Mouse (Mus musculus) limb, embryonic 12.5 days (tissue): Measurements from ENCODE around the gene Mfsd12. TPM values are rescaled to one million over a fixed set of nuclear protein-coding genes. Genes with fewer than 3 reads are reported as not detected.

ENCODE experiments used
- ATAC-seq: fragments of 200-750 bp; cut with Nextera tagmentation; 2 replicates; pipeline ENCODE4 v1.8.0; 2017; ENCODE audit warnings: low read depth, moderate TSS enrichment; ENCODE audit not compliant: insufficient number of reproducible peaks, insufficient read depth, low FRiP score, low TSS enrichment
- H3K27ac ChIP-seq: fragments of 300-500 bp; sonication (generic); 2 replicates; pipeline ENCODE4 v1.5.1; 2016; ENCODE audit warnings: mild to moderate bottlenecking, moderate library complexity
- H3K27me3 ChIP-seq: fragments of 300-500 bp; sonication (generic); 2 replicates; pipeline ENCODE4 v1.6.1; 2016; ENCODE audit warnings: mild to moderate bottlenecking, moderate library complexity
- H3K36me3 ChIP-seq: fragments of 300-500 bp; sonication (generic); 2 replicates; pipeline ENCODE4 v1.6.1; 2016; ENCODE audit warnings: mild to moderate bottlenecking, moderate library complexity
- H3K4me1 ChIP-seq: fragments of 300-500 bp; sonication (generic); replicated peaks from 2 replicates; pipeline ENCODE4 v1.6.1; 2016
- H3K4me2 ChIP-seq: fragments of 300-500 bp; sonication (generic); 2 replicates; pipeline ENCODE4 v1.6.1; 2016; ENCODE audit warnings: mild to moderate bottlenecking, moderate library complexity
- H3K4me3 ChIP-seq: fragments of 300-500 bp; sonication (generic); replicated peaks from 2 replicates; pipeline ENCODE4 v1.5.1; 2016; ENCODE audit warnings: mild to moderate bottlenecking
- H3K9ac ChIP-seq: fragments of 300-500 bp; sonication (generic); replicated peaks from 2 replicates; pipeline ENCODE4 v1.6.1; 2016; ENCODE audit warnings: mild to moderate bottlenecking, moderate library complexity
- H3K9me3 ChIP-seq: fragments of 300-500 bp; sonication (generic); 2 replicates; pipeline ENCODE4 v1.6.1; 2016; ENCODE audit warnings: mild to moderate bottlenecking, moderate library complexity
- WGBS: fragments of 180-500 bp; shearing (Covaris S2); methylation state at CpG from one replicate; pipeline ENCODE4 v1.1.7; 2016; 5-methylcytosine and 5-hydroxymethylcytosine counted together
- polyA plus RNA-seq: library from polyadenylated mRNA; unstranded; fragments of >200 nt; fragmentation: Nextera tagmentation; extraction: Ambion mirVana; gene quantifications from 2 replicates; pipeline ENCODE4 v1.2.1, GENCODE M21; 2016

Mfsd12 gene
- polyA plus RNA-seq, 1 experiment from 2014 or later = 13.3 TPM

DNA sequence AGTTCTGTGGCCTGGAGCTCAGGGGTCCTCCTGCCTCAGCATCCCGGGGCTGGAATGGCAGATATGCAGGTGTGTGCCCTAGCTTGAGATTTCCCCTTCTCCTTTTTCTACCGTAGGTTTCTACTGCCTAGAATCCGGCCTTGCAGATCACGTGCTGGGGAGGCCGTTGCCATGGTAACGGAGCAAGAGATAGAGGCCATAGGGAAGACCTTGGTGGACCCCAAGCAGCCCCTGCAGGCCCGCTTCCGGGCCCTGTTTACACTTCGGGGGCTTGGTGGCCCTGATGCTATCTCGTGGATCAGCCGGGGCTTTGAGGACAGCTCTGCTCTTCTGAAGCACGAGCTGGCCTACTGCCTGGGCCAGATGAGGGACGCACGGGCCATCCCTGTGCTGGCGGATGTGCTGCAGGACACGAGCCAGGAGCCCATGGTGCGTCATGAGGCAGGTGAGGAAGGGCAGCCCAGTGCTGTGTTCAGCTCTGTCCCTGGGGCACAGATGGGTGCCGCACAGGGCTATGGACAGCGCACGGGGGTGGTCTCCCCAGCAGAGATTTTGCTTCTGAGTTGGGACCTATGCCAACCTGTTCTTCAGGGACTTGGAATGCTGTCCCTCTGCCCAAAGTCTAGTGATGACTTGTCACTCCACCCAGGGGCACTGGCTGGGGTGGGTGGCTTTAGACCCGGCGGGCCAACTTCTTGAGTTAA, 28.5 kb downstream of the Mfsd12 start:
- 85% methylated on average over 22 of the region's 22 CpGs for WGBS
- H3K4me2 ChIP-seq = peak overlapping the region; percentile 84
- no peak for ATAC-seq
- H3K9ac ChIP-seq = no peak overlapping the region
- no peaks in the 10 kb centered on the region for H3K9me3 ChIP-seq
- peak overlapping the region; percentile 92 for H3K4me3 ChIP-seq
- H3K27me3 ChIP-seq = no peaks in the 10 kb centered on the region
- H3K36me3 ChIP-seq = peaks cover 46% of the 10 kb centered on the region
- no peak overlapping the region for H3K27ac ChIP-seq
- H3K4me1 ChIP-seq = peaks cover 18% of the 10 kb centered on the region

DNA sequence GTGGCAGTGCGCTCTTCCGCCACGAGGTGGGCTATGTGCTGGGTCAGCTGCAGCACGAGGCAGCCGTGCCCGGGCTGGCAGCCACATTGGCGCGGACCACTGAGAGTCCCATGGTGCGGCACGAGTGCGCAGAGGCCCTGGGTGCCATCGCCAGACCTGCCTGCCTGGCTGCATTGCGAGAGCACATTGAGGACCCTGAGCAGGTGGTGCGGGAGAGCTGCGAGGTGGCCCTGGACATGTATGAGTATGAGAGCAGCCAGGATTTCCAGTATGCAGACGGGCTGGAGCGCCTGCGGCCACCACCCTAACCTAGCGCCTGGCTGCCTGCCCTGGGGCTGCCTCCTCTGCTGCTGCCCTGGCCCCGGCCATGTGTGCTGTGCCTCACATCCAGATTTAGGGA, 30.4 kb downstream of the Mfsd12 start:
- no peak overlapping the region for H3K4me2 ChIP-seq
- H3K27ac ChIP-seq = no peak overlapping the region
- no peaks in the 10 kb centered on the region for H3K27me3 ChIP-seq
- ATAC-seq = no peak
- H3K4me3 ChIP-seq = no peak overlapping the region; the same call in 1 of the 2 replicates
- H3K9me3 ChIP-seq = no peaks in the 10 kb centered on the region
- WGBS = 92% methylated on average over 20 of the region's 20 CpGs
- peaks cover 50% of the 10 kb centered on the region for H3K36me3 ChIP-seq
- peaks cover 22% of the 10 kb centered on the region for H3K4me1 ChIP-seq
- no peak overlapping the region for H3K9ac ChIP-seq

DNA sequence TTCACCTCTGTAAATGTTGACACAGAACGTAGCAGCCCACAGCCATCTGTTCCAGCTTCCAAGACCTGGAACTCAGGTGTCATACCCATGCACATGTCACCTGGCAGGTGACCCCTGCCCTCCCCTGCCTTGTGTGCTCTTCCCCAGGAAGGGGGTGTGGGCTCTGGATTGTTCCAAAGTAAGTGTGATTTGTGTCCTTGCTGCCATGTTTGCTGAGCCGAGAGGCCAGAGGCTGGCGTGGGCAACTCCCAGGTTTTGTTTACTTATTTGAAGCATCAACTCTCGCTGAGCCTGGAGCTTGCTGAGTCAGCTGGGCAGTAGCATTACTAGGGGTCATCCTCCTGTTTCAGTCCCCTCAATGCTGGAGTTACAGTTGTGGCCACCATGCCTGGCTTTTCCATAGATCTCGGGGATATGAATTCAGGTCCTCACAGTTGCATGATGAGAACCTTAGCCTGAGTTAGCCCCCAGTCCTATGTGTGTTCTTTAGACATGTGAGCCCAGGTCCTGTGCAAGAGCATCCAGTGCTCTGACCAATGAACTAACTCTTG, 31.3 kb downstream of the Mfsd12 start, which contains the start of gene Gm48552:
Gene Gm48552, plus strand, starts transcription at position 501 of the 551 bp plus-strand sequence.
- 82% methylated on average over 5 of the region's 5 CpGs for WGBS
- no peak within 1 kb of the TSS; the same call in 1 of the 2 replicates for H3K27ac ChIP-seq
- H3K9me3 ChIP-seq = no peaks in the 10 kb centered on the region
- no peaks in the 10 kb centered on the region for H3K27me3 ChIP-seq
- H3K4me3 ChIP-seq = no peak within 1 kb of the TSS; the same call in 1 of the 2 replicates
- H3K9ac ChIP-seq = no peak within 1 kb of the TSS
- peaks cover 50% of the 10 kb centered on the region for H3K36me3 ChIP-seq
- H3K4me1 ChIP-seq = peaks cover 30% of the 10 kb centered on the region
- ATAC-seq = no peak
- H3K4me2 ChIP-seq = no peak within 1 kb of the TSS

DNA sequence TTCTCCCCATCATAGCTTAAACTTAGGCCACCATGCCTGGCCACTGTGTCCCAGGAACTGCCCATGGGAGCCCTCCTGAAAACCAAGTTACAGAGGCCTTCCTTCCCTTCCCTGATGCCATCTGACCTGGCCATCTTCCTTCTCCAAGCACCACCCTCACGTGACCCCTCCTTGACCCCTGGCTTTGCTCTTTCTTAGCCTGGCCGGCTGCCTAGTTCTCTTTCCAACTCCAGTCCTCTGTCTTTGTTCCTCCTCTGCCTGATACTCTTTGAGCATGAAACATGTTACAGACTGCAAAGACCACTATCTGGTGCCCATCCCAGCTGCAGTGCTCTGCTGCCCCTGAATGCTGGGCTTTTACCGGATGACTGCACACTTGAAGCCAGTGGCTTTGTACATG, 32.1 kb downstream of the Mfsd12 start:
- Histone ChIP-seq H3K27me3 (no peaks in the 10 kb centered on the region), H3K4me3 (no peak overlapping the region), H3K27ac (no peak overlapping the region; the same call in 1 of the 2 replicates), H3K9ac (no peak overlapping the region), H3K4me2 (no peak overlapping the region), H3K9me3 (no peaks in the 10 kb centered on the region), H3K4me1 (peaks cover 33% of the 10 kb centered on the region), H3K36me3 (peaks cover 50% of the 10 kb centered on the region)
- ATAC-seq = no peak
- 66% methylated on average over 3 of the region's 3 CpGs for WGBS

DNA sequence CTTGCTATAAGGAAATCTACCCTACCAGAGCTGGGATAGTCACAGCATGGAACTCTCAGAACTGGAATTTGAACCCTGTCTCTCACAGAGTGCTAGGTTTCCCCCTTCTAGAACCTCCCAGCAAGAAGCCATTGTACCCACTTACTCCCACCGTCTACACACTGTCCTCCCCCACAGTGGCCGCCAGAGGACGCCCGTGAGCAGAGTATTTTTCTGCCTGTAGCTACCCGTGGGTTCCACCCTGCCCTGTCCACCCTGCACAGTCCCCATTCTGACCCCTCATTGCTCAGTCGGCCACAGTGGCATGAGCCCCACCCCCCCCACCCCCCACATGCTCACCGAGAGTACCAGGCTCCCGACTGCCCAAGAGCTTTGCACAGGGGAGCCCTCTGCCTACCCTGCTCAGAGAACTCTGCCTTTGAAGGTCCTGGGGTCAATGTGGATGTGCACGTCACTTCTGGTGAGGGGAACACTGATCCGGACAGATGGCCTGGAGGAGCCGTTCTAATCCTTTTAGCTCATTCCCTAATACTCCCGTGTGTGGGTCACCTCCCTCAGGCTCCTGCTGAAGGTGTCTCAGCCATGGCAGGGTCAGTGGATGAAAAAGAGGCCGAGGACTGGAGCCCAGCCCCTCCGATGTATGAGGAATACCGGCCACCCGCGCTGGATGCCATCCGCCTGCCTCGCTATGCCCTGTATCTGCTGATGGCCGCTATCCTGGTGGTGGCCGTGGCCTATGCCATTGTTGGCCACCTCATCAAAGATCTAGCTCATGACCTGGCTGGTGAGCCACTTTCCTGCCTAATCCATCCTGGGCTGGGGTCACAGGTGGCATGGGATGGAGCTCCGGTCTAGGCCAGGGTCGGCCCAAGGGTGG, 32.7 kb downstream of the Mfsd12 start:
- no peak for ATAC-seq
- Histone ChIP-seq H3K9me3 (no peaks in the 10 kb centered on the region), H3K27me3 (no peaks in the 10 kb centered on the region), H3K4me3 (no peak overlapping the region), H3K4me2 (no peak overlapping the region), H3K4me1 (peaks cover 30% of the 10 kb centered on the region), H3K36me3 (peaks cover 50% of the 10 kb centered on the region), H3K9ac (no peak overlapping the region), H3K27ac (no peak overlapping the region)
- WGBS = 63% methylated on average over 23 of the region's 23 CpGs

DNA sequence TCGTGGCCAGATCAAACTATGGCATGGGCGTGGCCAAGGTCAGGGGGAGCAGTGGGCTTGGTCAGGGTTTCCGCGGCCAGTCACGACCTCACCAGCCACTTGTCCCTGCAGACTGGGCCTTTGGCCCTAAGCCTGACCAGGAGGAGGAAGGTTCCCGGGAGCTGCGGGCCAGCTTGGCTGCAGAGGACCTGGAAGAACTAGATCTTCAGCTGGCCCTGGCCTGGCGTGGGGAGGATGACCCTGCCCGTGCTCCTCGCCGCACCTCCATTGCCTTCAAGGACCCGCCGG, 33.3 kb downstream of the Mfsd12 start:
- WGBS = 87% methylated on average over 13 of the region's 13 CpGs
- Histone ChIP-seq H3K27me3 (no peaks in the 10 kb centered on the region), H3K4me3 (no peak overlapping the region), H3K36me3 (peaks cover 48% of the 10 kb centered on the region), H3K4me1 (peaks cover 24% of the 10 kb centered on the region), H3K9ac (no peak overlapping the region), H3K27ac (no peak overlapping the region), H3K9me3 (no peaks in the 10 kb centered on the region), H3K4me2 (no peak overlapping the region)
- ATAC-seq = no peak

DNA sequence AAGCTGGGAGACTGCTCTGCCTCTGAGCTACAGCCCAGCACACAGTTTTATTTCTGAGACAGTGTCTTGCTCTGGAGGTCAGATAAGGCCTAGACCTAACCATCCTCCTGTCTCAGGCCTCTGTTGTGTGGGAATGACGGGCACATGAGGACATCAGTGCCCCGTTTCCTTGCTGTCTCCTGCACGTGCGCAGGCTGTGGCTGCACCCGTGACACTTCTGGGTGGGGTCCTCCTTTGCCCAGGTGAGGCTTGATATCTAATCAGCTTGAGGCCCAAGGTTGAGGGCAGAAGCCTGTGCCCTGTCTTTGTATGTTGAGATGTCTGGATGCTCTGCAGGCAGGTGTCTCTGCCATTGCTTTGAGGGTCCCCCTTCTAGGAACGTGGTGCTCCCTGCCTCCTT, 35.0 kb downstream of the Mfsd12 start:
- Histone ChIP-seq H3K9me3 (no peaks in the 10 kb centered on the region), H3K36me3 (peaks cover 35% of the 10 kb centered on the region), H3K4me3 (no peak overlapping the region), H3K27ac (no peak overlapping the region), H3K4me1 (peaks cover 27% of the 10 kb centered on the region), H3K4me2 (no peak overlapping the region), H3K9ac (0 out of 2 replicates have a peak overlapping the region, but pooled peaks have one; percentile 56), H3K27me3 (no peaks in the 10 kb centered on the region)
- ATAC-seq = no peak
- WGBS = 86% methylated on average over 6 of the region's 6 CpGs

DNA sequence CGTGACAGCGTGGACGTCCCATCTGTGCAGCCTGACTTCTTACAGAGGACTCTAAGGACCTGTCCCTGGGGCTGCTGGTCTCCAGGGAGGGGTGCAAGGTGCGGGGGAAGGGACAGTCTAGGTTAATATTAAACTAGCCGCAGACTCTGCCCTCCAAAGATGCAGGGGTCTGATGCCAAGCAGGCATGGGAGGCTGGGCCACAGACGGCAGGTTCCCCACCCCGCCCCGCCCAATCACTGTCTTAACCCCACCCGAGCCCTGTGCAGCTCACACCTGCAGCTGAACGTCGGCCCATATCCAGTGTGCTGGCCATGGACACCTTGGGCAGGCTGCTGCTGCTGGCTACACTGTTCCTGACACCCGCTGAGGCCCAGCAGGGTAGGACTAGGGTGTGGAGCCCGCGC, 35.5 kb downstream of the Mfsd12 start, which contains the start of gene Smim24:
Gene Smim24, plus strand, starts transcription at position 271 of the 405 bp plus-strand sequence.
- Histone ChIP-seq H3K4me1 (peaks cover 27% of the 10 kb centered on the region), H3K27me3 (no peaks in the 10 kb centered on the region), H3K27ac (peak within 1 kb of the TSS; percentile 53), H3K4me2 (peak within 1 kb of the TSS; percentile 62), H3K9me3 (no peaks in the 10 kb centered on the region), H3K4me3 (peak within 1 kb of the TSS; percentile 30), H3K9ac (peak within 1 kb of the TSS; percentile 56), H3K36me3 (peaks cover 34% of the 10 kb centered on the region)
- 68% methylated on average over 14 of the region's 14 CpGs for WGBS
- no peak for ATAC-seq

DNA sequence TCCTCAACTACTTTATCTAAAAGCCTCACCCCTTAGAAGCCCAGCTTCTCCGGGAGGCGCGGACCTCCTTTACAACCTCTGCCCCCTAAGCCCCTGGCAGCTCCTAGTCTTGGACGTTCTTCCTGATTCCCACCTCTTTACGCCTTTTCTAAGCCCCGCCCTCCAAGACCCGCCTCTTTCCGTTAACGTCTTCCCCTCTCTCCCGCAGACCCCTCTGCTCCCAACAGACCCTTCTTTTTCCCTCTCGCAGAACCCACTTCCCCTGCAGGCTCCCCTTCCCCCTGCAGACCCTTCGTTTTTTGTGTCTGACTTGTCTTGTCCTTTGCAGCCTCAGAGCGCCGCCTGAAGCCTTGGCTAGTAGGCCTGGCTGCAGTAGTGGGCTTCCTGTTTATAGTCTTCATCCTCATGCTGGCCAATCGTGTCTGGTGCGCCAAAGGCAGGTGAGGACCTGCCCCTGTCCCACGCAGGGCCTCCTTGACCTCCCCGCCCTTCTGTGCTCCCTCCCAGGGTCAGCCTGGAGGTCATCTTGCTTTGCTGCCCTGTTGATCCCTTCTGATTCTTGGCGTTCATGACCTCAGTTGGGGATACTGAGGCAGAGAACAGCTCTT, 36.3 kb downstream of the Mfsd12 start:
- peaks cover 27% of the 10 kb centered on the region for H3K4me1 ChIP-seq
- H3K27ac ChIP-seq = peak overlapping the region; percentile 53
- no peaks in the 10 kb centered on the region for H3K9me3 ChIP-seq
- H3K36me3 ChIP-seq = peaks cover 34% of the 10 kb centered on the region
- H3K27me3 ChIP-seq = no peaks in the 10 kb centered on the region
- peak overlapping the region; percentile 62 for H3K4me2 ChIP-seq
- H3K4me3 ChIP-seq = peak overlapping the region; percentile 30
- 5% methylated on average over 19 of the region's 19 CpGs for WGBS
- no peak; the same call in 1 of the 2 replicates for ATAC-seq
- H3K9ac ChIP-seq = peak overlapping the region; percentile 56

DNA sequence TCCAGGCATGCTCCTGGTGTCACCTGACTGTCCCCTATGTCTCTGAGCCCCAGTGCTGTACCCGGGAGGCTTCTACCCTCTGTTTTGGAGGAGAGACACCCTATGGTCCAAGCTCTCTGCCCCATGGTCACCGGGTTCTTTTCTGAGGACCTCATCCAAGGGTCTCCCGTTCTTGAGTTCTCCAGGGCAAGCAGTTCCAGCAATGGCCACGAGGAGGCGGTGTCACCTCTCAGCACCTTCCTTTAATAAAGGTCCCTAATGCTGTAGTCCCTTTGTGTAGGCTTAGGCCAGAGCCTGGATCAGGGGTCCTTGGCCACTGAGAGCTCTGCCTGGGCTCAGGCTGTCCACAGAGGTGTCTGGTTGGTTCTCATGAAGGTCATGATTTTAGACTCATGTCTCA, 37.8 kb downstream of the Mfsd12 start:
- Histone ChIP-seq H3K4me1 (peaks cover 30% of the 10 kb centered on the region), H3K9ac (no peak overlapping the region; the same call in 1 of the 2 replicates), H3K27ac (no peak overlapping the region), H3K27me3 (peaks cover 5% of the 10 kb centered on the region), H3K4me3 (no peak overlapping the region), H3K4me2 (no peak overlapping the region), H3K9me3 (no peaks in the 10 kb centered on the region), H3K36me3 (peaks cover 37% of the 10 kb centered on the region)
- 15% methylated on average over 5 of the region's 5 CpGs for WGBS
- ATAC-seq = no peak

DNA sequence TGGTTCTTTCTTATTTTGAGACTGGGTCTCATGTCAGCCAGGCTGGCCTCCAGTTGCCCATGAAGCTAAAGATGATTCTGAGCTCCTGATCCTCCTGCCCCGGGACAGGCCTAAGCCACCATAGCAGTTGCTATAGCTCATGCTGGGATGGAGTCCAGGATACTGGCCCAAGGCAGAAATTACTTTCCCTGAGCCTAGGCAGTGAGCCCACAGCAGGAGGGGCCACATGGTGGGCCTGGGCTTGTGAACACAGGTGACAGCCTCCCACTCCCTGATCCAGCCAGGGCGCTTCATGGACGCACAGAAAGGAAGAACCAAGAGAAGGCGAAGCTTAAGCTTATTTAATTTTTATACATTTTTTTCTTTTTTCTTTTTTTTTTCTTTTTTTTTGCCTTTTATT, 38.6 kb downstream of the Mfsd12 start:
- Histone ChIP-seq H3K9me3 (no peaks in the 10 kb centered on the region), H3K4me1 (peaks cover 37% of the 10 kb centered on the region), H3K36me3 (peaks cover 39% of the 10 kb centered on the region), H3K4me2 (no peak overlapping the region), H3K27me3 (peaks cover 12% of the 10 kb centered on the region), H3K27ac (no peak overlapping the region), H3K9ac (no peak overlapping the region), H3K4me3 (no peak overlapping the region)
- ATAC-seq = no peak
- 96% methylated on average over 4 of the region's 4 CpGs for WGBS
